Mouse (Mus musculus) adrenal gland, adult (tissue): ENCODE measurements at regions not wholly inside any gene's neighbourhood (a gene's known extent, or its start where the extent isn't known, plus 50 kb on each side); places are given as distances from the start of the nearest gene placed in this dataset.

Experiments used
- DNase-seq, 2 experiments: peaks; one replicate each; pipeline ENCODE4 v3.0.0; 2022 to 2023; ENCODE audit warnings: low spot score in 1 of 2; ENCODE audit not compliant: inconsistent age in 2 of 2

GRCm38 (mm10) chr15:12066857-12067211 lies 50.8 kb upstream of the Zfr start:
- no peak for DNase-seq

- peak; percentile 53 to 76 for DNase-seq
Measured at GRCm38 (mm10) chr15:12066176-12066856, 51.3 kb upstream of the Zfr start.

DNA sequence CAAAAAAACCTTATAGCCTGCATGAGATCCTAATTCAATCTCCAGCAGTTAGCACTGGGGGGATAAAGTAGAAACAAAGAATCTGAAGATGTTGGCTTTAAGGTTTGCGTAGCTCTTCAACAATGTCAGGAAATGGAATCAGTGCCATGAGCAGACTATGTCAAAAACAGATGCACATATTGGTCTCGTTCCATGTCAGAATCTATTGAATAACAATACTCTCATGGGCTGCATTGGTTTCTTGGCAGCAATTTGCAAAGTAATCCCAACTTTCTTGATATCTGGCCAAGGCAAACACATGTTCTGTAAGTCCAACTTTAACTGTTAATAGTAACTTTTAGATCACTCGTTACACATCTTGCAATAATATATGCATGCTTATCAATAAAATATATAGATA lies 58.1 kb upstream of the Sub1 start:
- no peak for DNase-seq

DNA sequence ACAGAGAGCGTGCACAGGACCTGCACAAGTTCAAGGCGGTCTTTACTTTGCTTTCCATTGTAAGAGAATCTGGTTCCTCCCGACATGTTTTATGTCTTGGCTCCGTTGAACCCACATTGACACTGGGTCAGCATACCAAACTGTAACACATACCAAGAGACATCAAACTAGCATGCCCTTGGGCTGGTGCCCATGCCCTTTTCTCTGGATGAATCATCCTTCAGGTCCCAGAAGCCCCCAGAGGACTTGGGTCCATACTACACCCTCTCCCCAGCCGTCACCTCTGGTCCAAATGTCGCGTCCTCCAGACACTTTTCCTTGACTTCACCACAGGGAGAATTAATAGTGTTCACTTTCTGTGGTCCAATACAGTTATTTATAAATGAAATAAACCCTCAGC lies 56.8 kb upstream of the Sub1 start:
- peak; percentile 21 to 53 for DNase-seq

DNA sequence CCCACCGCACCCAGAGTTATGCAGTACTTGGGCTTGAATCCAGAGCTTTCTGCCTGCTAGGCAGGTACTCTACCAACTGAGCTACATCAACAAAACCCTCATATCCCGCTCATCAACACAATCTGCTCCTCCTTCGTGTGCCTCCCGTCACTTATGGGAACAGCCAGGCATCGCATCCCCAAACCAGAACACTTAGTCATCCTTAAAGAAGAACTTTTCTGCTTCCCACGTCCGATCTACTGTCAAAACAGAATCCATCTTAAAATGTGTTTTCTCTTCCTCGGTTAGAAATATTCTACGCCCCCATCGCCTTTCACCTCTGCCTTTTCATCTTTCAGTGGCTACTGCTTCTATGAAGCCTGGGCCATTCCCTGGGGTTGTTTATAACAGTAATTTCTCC lies 52.2 kb upstream of the Sub1 start:
- DNase-seq = no peak

DNA sequence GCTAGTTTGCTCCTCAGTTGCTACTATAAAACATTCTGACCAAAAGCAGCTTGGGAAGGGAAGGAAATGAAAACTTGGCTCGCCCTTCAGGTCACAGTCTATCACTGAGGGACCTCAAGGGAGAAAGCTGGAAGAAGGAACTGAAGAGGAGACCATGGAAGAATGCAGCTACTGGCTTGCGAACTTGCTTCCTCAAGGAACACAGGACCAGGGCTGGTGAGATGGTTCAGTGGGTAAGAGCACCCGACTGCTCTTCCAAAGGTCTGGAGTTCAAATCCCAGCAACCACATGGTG lies 51.4 kb upstream of the Sub1 start:
- DNase-seq = no peak

GRCm38 (mm10) chr15:12047349-12048213 lies 50.8 kb upstream of the Sub1 start:
- DNase-seq = no peak
